Mouse (Mus musculus) embryonic facial prominence, embryonic 14.5 days (tissue): ENCODE results near the gene Gprin1. TPM values are rescaled to one million over a fixed set of nuclear protein-coding genes. Genes with fewer than 3 reads are reported as not detected.
A peak's percentile ranks its signal among the peaks of the same experiment; 100 is the strongest.

Experiments used
- ATAC-seq: fragments of 200-750 bp; cut with Nextera tagmentation; 2 replicates; pipeline ENCODE4 v1.8.0; 2017; ENCODE audit warnings: low read depth, moderate number of reproducible peaks, moderate TSS enrichment
- DNase-seq: peaks from one replicate; pipeline ENCODE4 v3.0.0-alpha.2; 2015; ENCODE audit warnings: low spot score
- H3K27ac ChIP-seq: fragments of 300-500 bp; sonication (generic); replicated peaks from 2 replicates; pipeline ENCODE4 v1.5.1; 2014; ENCODE audit warnings: low read depth, mild to moderate bottlenecking, low read length, moderate library complexity
- H3K27me3 ChIP-seq: fragments of 300-500 bp; sonication (generic); replicated peaks from 2 replicates; pipeline ENCODE4 v1.6.1; 2014; ENCODE audit warnings: low read length; ENCODE audit not compliant: control insufficient read depth, insufficient read depth
- H3K36me3 ChIP-seq: fragments of 300-500 bp; sonication (generic); 2 replicates; pipeline ENCODE4 v1.6.1; 2014; ENCODE audit warnings: low read length, mixed read lengths; ENCODE audit not compliant: control insufficient read depth, insufficient read depth
- H3K4me1 ChIP-seq: fragments of 300-500 bp; sonication (generic); 2 replicates; pipeline ENCODE4 v1.6.1; 2014; ENCODE audit warnings: antibody characterized with exemption, low read length; ENCODE audit not compliant: control insufficient read depth, insufficient read depth
- H3K4me2 ChIP-seq: fragments of 300-500 bp; sonication (generic); 2 replicates; pipeline ENCODE4 v1.6.1; 2014; ENCODE audit warnings: low read depth, mild to moderate bottlenecking, low read length, moderate library complexity, mixed read lengths
- H3K4me3 ChIP-seq: fragments of 300-500 bp; sonication (generic); 2 replicates; pipeline ENCODE4 v1.5.1; 2014; ENCODE audit warnings: low read depth, mild to moderate bottlenecking, low read length
- H3K9ac ChIP-seq: fragments of 300-500 bp; sonication (generic); 2 replicates; pipeline ENCODE4 v1.6.1; 2014; ENCODE audit warnings: low read depth, mild to moderate bottlenecking, low read length, moderate library complexity, mixed read lengths
- H3K9me3 ChIP-seq: fragments of 300-500 bp; sonication (generic); 2 replicates; pipeline ENCODE4 v1.6.1; 2016; ENCODE audit warnings: low read length; ENCODE audit not compliant: control insufficient read depth
- WGBS: fragments of 180-500 bp; shearing (Covaris S2); extraction: QIAGEN DNeasy Blood & Tissue Kit; methylation state at CpG from one replicate; pipeline ENCODE4 v1.1.7; 2014; 5-methylcytosine and 5-hydroxymethylcytosine counted together
- polyA plus RNA-seq: library from polyadenylated mRNA; unstranded; fragments of >200 nt; fragmentation: Nextera tagmentation; extraction: Ambion mirVana; gene quantifications from 2 replicates; pipeline ENCODE4 v1.2.1, GENCODE M21; 2014

The Gprin1 gene
- polyA plus RNA-seq, 1 experiment from 2014 or later = 1.4 TPM

- ATAC-seq (peak; percentile 88), DNase-seq (peak; percentile 20)
- Histone ChIP-seq H3K36me3 (no peaks in the 10 kb centered on the region), H3K4me3 (peak within 1 kb of the TSS; percentile 34), H3K4me2 (peak within 1 kb of the TSS; percentile 53), H3K9ac (peak within 1 kb of the TSS; percentile 30), H3K27me3 (peaks cover 53% of the 10 kb centered on the region), H3K27ac (no peak within 1 kb of the TSS), H3K4me1 (peaks cover 10% of the 10 kb centered on the region), H3K9me3 (no peaks in the 10 kb centered on the region)
- WGBS = under 1% methylated on average over 35 of the region's 35 CpGs
Observed at GRCm38 (mm10) chr13:54766192-54766768, 16.6 kb upstream of the Gprin1 start, which contains the start of gene Sncb. Gene Sncb (minus strand): TSS chr13:54766595.

DNA sequence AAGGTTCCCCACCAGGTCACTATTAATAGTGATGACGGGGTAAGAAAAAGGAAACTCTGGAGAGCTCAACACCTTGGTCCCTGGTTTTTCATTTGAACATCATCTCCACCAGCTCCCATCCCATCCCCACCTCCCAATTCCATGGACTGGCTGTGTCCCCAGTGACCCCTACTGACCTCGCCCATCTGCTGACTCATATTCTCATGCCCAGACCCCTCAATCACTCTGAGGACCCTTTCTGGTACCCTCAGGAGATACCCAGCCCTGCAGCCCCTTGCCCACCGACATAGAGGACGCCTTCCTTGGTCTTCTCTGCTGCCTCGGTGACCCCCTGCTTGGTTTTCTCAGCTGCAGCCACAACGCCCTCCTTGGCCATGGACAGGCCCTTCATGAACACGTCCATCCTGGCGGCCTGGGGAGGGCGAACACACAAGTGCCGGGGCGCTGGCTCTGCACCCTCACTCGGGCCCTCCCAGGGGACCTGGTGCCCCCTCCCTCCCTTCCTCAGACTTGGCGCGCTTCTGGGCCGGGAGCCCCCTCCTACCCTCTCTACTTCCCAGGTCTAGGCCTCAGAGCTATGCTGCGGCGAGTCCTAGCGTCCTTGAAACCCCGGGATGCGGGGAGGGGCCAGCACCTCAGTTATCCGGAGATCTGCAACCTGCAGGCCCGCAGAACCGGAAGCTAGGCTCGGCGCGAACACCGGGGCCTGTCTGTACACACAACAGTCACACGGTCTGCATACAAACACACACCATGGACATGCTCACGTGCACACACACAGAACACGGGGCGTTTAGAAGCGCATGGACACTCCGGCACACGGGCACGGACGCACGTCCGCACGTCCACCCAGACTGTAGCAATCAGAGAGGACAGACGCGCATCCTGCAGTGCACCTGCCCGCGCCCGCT is 15.9 kb upstream of the Gprin1 start:
- H3K4me1 ChIP-seq = peaks cover 10% of the 10 kb centered on the region
- H3K27me3 ChIP-seq = peaks cover 53% of the 10 kb centered on the region
- H3K9ac ChIP-seq = peak overlapping the region; percentile 30
- H3K4me2 ChIP-seq = peak overlapping the region; percentile 53
- H3K9me3 ChIP-seq = no peaks in the 10 kb centered on the region
- DNase-seq (no peak), ATAC-seq (no peak)
- no peak overlapping the region for H3K27ac ChIP-seq
- H3K36me3 ChIP-seq = no peaks in the 10 kb centered on the region
- peak overlapping the region; percentile 34 for H3K4me3 ChIP-seq
- WGBS = 5% methylated on average over 28 of the region's 44 CpGs

DNA sequence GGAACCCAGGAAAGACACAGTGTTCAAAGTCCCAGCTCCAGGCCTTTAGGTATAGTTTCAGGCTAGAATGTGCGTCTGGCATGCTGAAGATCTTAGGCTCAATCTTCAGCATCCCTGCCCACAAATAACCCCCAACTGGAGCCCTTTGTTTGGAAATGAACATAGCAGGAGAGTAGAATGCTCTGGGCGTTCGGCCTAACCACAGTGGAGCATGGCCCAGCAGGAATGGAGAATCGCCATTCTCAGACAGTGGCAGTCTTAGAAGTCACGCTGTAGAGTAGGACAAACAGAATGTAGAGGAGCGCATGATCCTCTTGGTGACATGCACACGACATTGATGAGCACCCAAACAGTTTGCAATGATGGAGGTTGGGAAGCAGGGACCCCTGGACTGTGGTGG is 11.2 kb upstream of the Gprin1 start:
- Histone ChIP-seq H3K4me1 (peaks cover 15% of the 10 kb centered on the region), H3K9me3 (no peaks in the 10 kb centered on the region), H3K36me3 (no peaks in the 10 kb centered on the region), H3K27me3 (peaks cover 56% of the 10 kb centered on the region), H3K27ac (no peak overlapping the region), H3K4me2 (no peak overlapping the region), H3K9ac (no peak overlapping the region), H3K4me3 (no peak overlapping the region)
- 62% methylated on average over 7 of the region's 7 CpGs for WGBS
- DNase-seq (no peak), ATAC-seq (no peak)

- 42% methylated on average over 8 of the region's 8 CpGs for WGBS
- peak; percentile 61 for DNase-seq
- no peak overlapping the region for H3K4me2 ChIP-seq
- H3K9me3 ChIP-seq = no peaks in the 10 kb centered on the region
- no peaks in the 10 kb centered on the region for H3K36me3 ChIP-seq
- no peak for ATAC-seq
- H3K27ac ChIP-seq = no peak overlapping the region
- no peak overlapping the region for H3K4me3 ChIP-seq
- H3K4me1 ChIP-seq = peaks cover 11% of the 10 kb centered on the region
- no peak overlapping the region for H3K9ac ChIP-seq
- H3K27me3 ChIP-seq = peaks cover 50% of the 10 kb centered on the region
Observed at GRCm38 (mm10) chr13:54760164-54760795, 10.6 kb upstream of the Gprin1 start.

DNA sequence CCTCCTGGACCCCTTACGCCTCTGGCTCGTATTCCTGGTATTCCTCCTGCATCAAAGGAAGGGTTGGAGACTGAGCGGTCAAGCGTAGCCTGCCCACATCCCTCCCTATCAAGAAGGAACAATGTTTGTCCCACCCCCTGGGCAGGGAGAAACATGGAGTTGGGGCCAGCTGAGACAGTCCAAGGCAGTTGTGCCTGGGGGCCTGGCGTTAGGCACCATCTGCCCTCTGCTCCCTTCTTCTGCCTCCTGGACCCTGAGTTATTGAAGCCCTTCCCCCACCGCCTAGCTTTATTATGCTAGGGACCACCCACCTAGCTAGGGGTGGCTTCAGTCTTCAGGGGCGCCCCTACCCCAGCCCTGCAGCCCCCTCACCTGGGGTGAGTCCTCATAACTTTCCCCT is 9.8 kb upstream of the Gprin1 start:
- ATAC-seq (no peak), DNase-seq (no peak)
- H3K27me3 ChIP-seq = peaks cover 48% of the 10 kb centered on the region
- no peak overlapping the region for H3K9ac ChIP-seq
- WGBS = 3% methylated on average over 5 of the region's 7 CpGs
- no peak overlapping the region for H3K4me3 ChIP-seq
- H3K9me3 ChIP-seq = no peaks in the 10 kb centered on the region
- no peaks in the 10 kb centered on the region for H3K36me3 ChIP-seq
- no peak overlapping the region for H3K27ac ChIP-seq
- H3K4me1 ChIP-seq = peaks cover 11% of the 10 kb centered on the region
- H3K4me2 ChIP-seq = no peak overlapping the region; the same call in 1 of the 2 replicates

GRCm38 (mm10) chr13:54758756-54759470 is 9.2 kb upstream of the Gprin1 start:
- under 1% methylated on average over 29 of the region's 29 CpGs for WGBS
- Histone ChIP-seq H3K36me3 (no peaks in the 10 kb centered on the region), H3K27me3 (peaks cover 43% of the 10 kb centered on the region), H3K4me3 (peak overlapping the region; percentile 41; the same call in 1 of the 2 replicates), H3K4me1 (peaks cover 11% of the 10 kb centered on the region), H3K9ac (no peak overlapping the region), H3K27ac (no peak overlapping the region), H3K9me3 (no peaks in the 10 kb centered on the region), H3K4me2 (peak overlapping the region; percentile 68)
- DNase-seq (no peak), ATAC-seq (no peak)

GRCm38 (mm10) chr13:54758045-54758755 is 8.5 kb upstream of the Gprin1 start:
- no peak overlapping the region for H3K9ac ChIP-seq
- H3K36me3 ChIP-seq = no peaks in the 10 kb centered on the region
- H3K4me2 ChIP-seq = peak overlapping the region; percentile 68
- H3K9me3 ChIP-seq = no peaks in the 10 kb centered on the region
- peak overlapping the region; percentile 41 for H3K4me3 ChIP-seq
- no peak overlapping the region; the same call in 1 of the 2 replicates for H3K27ac ChIP-seq
- WGBS = 0% methylated on average over 43 of the region's 43 CpGs
- DNase-seq = peak; percentile 97
- ATAC-seq = peak; percentile 90
- H3K27me3 ChIP-seq = peaks cover 35% of the 10 kb centered on the region
- H3K4me1 ChIP-seq = peaks cover 11% of the 10 kb centered on the region
